Mouse (Mus musculus): ENCODE measurements around the gene Gm21972. TPM values are rescaled to one million over a fixed set of nuclear protein-coding genes. Genes with fewer than 3 reads are reported as not detected.

Gm21972 gene
- total RNA-seq, 2 experiments from 2014 or later: 0.84 TPM; not detected in 1

Other genes starting within 250 kb of the Gm21972 start
- gene Itm2c, start 239.4 kb upstream of the Gm21972 start, total RNA-seq (2015): 32.8 and 32.9 TPM in 2 replicates
- 77.9 and 83.6 TPM in 2 replicates for gene Itm2c, start 239.4 kb upstream of the Gm21972 start, total RNA-seq (2017)
- gene 4933407L21Rik, start 205.2 kb upstream of the Gm21972 start, total RNA-seq (2015): not detected in 2 replicates
- 0.22 TPM in 1 of 2 replicates, not detected in the other for gene 4933407L21Rik, start 205.2 kb upstream of the Gm21972 start, total RNA-seq (2017)
- gene Gpr55, start 172.6 kb upstream of the Gm21972 start, total RNA-seq (2015): 0.07 TPM in 2 replicates
- 0.33 and 0.53 TPM in 2 replicates for gene Gpr55, start 172.6 kb upstream of the Gm21972 start, total RNA-seq (2017)
- not detected in 2 replicates for gene Spata3, start 116.8 kb upstream of the Gm21972 start, total RNA-seq (2015)
- not detected in 2 replicates for gene Spata3, start 116.8 kb upstream of the Gm21972 start, total RNA-seq (2017)
- not detected in 2 replicates for gene 2810459M11Rik, start 87.8 kb upstream of the Gm21972 start, total RNA-seq (2015)
- gene 2810459M11Rik, start 87.8 kb upstream of the Gm21972 start, total RNA-seq (2017): not detected in 2 replicates
- gene Psmd1, start 69.2 kb upstream of the Gm21972 start, total RNA-seq (2015): 58.4 and 59.6 TPM in 2 replicates
- gene Psmd1, start 69.2 kb upstream of the Gm21972 start, total RNA-seq (2017): 89.5 and 91.9 TPM in 2 replicates
- not detected in 2 replicates for gene Htr2b, start 21.7 kb upstream of the Gm21972 start, total RNA-seq (2015)
- gene Htr2b, start 21.7 kb upstream of the Gm21972 start, total RNA-seq (2017): not detected in 2 replicates
- gene Armc9, start 21.1 kb downstream of the Gm21972 start, total RNA-seq (2015): 2.1 and 2.8 TPM in 2 replicates
- gene Armc9, start 21.1 kb downstream of the Gm21972 start, total RNA-seq (2017): 2.1 and 4.5 TPM in 2 replicates
- gene B3gnt7, start 169.2 kb downstream of the Gm21972 start, total RNA-seq (2015): 0.27 and 0.36 TPM in 2 replicates
- gene B3gnt7, start 169.2 kb downstream of the Gm21972 start, total RNA-seq (2017): not detected in 2 replicates
- 150 and 167 TPM in 2 replicates for gene Ncl, start 225.8 kb downstream of the Gm21972 start, total RNA-seq (2015)
- 156 and 194 TPM in 2 replicates for gene Ncl, start 225.8 kb downstream of the Gm21972 start, total RNA-seq (2017)

Data from megakaryocyte, adult 5-6 weeks (primary cell).